Mouse (Mus musculus) T-cell, adult 2 months (primary cell): ENCODE data around the gene Ccl20.

Experiments used
- DNase-seq: peaks from one replicate; pipeline ENCODE4 v3.0.0; 2022; ENCODE audit warnings: low spot score

Ccl20 gene

GRCm38 (mm10) chr1:83141510-83141909 is 24.9 kb downstream of the Ccl20 start:
- DNase-seq: no peak

GRCm38 (mm10) chr1:83142055-83142454 is 25.5 kb downstream of the Ccl20 start:
- no peak for DNase-seq

GRCm38 (mm10) chr1:83146547-83146946 is 30.0 kb downstream of the Ccl20 start:
- DNase-seq: no peak

- no peak for DNase-seq
Measured at GRCm38 (mm10) chr1:83150227-83150626, 33.7 kb downstream of the Ccl20 start.

GRCm38 (mm10) chr1:83152961-83153360 is 36.4 kb downstream of the Ccl20 start:
- DNase-seq: no peak

- no peak for DNase-seq
Measured at GRCm38 (mm10) chr1:83156876-83157275, 40.3 kb downstream of the Ccl20 start.

- DNase-seq: no peak
Measured at GRCm38 (mm10) chr1:83159603-83160002, 43.0 kb downstream of the Ccl20 start, which contains the start of gene Daw1. Daw1 (plus strand) TSS chr1:83159752.

GRCm38 (mm10) chr1:83161658-83162057 is 45.1 kb downstream of the Ccl20 start:
- no peak for DNase-seq

GRCm38 (mm10) chr1:83164027-83164426 is 47.5 kb downstream of the Ccl20 start:
- DNase-seq: no peak
